Mouse (Mus musculus) hematopoietic stem cell, adult 5-6 weeks (primary cell): ENCODE results near the gene Ankrd11. TPM values are rescaled to one million over a fixed set of nuclear protein-coding genes. Genes with fewer than 3 reads are reported as not detected.
"Not testable (repeated sequence)": the region's sequence is repeated elsewhere in the genome, so short reads cannot be mapped to it uniquely, and the experiment has no call there.

Source experiments
- ATAC-seq, 2 experiments: fragments of 125-278 bp in 1 of 2; replicated peaks in 1 of 2; 2 replicates each; pipeline ENCODE4 v1.8.0; 2016 to 2017; ENCODE audit warnings: inconsistent platforms in 2 of 2, mild to moderate bottlenecking in 2 of 2, moderate number of reproducible peaks in 2 of 2, low read depth in 1 of 2, moderate TSS enrichment in 1 of 2; ENCODE audit not compliant: low FRiP score in 2 of 2, poor library complexity in 2 of 2, severe bottlenecking in 2 of 2, insufficient read depth in 1 of 2, low TSS enrichment in 1 of 2
- total RNA-seq: library from RNA; stranded (forward); fragments of 172-1452, 232-1000 nt; gene quantifications from 2 replicates; pipeline ENCODE4 v1.2.3, GENCODE M21; 2017

Ankrd11 gene
- total RNA-seq, 1 experiment from 2014 or later = 99.2 TPM

DNA sequence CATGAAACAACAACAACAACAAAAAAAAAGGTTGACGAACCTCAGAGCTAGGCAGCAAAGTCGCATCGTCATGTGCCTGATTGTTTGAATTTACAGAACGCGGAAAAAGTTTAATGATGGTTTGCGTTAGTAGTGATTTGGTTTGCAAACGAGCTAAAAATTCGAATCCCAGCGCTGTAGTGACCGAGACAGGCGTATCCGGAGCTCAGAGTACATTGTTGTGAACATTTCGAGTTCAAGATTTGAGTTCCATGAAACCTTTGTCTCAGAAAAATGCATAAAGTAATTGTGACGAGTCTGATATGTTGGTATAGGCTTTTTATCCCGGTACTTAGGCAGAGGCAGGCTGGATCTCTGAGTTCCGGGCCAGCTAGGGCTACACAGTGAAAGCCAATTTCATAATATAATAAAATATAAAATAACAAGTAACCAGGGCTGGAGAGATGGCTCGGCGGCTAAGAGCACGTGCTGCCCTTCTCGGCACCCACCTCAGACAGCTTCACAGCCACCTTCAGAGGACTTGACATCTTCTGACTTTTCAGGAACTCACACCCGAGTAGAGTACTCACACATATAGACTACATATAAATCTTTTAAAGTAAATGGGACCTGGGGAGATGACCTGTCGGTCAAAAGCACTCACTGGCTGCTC is 1.0 kb upstream of the Ankrd11 start:
- ATAC-seq = no peak; a peak in 1 of 4 replicates

DNA sequence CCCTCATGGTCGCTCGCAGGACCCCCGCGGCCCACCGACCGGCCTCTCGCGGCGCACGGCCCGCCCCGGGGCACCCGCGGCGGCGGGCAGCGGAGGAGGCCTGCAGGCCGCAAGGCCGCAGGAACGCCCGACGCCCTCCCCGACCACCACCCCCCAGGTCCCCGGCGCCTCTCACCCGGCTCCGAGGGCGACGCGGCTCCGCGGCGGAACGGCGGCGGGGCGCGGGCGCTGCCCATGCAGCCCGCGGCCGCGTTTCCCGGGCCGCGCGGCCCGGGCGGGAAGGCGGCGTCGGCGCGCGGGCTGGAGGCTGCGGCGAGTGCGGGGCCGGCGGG is 337 bp downstream of the Ankrd11 start:
- no peak for ATAC-seq

DNA sequence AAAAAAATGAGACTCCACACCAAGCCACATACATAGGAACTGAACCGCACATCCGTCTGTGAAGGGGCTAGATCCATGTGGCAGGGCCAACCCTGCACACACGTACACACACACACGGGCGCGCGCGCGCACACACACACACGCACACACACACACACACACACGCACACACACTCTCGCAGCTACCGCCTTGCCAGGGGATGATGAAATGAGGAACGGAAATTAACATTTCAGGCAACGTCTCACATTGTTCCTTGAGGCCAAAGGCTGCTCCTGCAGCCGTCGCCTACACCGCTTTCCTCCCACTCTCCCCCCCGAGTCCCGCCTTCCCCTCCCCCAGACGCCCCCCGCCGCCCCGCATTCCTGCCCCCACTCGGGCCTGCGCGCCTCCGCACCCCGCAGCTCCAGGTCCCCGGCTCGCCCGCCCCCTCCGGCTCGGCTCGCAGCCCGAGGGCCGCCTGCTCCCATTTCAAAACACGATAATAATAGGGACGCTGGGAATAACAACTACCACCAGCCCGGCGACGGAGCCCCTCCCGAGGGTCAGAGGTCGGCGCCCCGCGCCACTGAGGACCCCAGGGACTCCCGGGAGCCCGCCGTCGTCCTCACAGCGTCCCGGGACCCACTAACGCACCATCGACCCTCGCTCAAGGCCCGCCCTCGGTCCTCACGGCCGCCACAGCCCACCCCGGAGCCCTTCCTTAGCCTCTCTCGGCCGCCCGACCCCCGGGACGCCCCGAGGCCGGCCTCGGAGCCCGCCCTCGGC is 886 bp downstream of the Ankrd11 start:
- peak; percentile 18 to 23; a peak in 3 of 4 replicates for ATAC-seq

DNA sequence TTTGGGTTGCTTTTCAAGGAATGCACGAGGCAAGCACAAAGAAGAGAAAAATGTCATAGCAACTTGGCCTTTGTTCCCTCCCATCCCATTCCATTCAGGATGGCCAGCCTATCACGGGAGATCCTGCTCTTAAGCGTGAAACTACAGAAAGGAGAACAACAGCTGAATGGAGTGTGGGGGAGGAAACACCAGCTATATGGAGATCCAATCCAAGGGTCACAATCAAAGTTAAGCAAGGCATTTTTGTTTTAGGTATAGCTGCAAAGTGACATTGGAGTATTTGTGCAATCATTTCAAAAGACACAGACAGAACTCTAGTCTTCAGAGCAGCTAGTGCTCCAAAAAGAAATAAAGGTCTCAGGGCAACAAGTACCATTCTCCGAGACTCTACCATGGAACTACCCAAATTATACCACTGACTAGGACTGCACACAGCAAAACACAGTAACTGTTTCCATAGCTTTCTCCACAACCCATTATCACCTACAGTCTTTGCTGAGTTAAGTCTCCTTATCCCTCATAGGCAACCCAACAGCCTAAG is 1.9 kb downstream of the Ankrd11 start:
- ATAC-seq = no peak

GRCm38 (mm10) chr8:123039376-123040109 is 2.5 kb downstream of the Ankrd11 start:
- ATAC-seq = no peak

GRCm38 (mm10) chr8:123038351-123038750 is 3.7 kb downstream of the Ankrd11 start:
- no peak for ATAC-seq

- no peak for ATAC-seq
Measured at GRCm38 (mm10) chr8:123037487-123037886, 4.6 kb downstream of the Ankrd11 start.

GRCm38 (mm10) chr8:123036956-123037355 is 5.1 kb downstream of the Ankrd11 start:
- 0 out of 4 replicates have a peak, but pooled peaks of 1 of the 2 experiments have one; percentile 12 for ATAC-seq

DNA sequence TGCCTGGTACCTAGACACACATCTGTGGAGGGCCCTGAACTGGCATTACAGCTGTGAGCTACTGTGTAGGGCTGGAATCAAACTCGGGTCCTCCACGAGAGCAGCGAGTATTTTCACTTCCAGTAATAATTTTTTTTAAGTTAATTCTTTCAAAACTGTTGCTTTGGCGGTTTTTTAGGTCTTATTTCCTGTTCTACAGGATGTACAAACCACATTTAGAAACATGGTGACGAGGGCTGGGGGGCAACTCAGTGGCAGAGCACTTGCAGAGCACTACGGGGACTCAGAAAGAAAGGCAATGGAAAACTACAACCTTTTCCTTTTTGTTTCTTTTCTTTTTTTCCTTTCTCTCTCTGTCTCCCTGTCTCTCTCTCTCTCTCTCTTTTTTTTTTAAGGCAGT is 7.9 kb downstream of the Ankrd11 start:
- peak; percentile 59 to 67 for ATAC-seq

DNA sequence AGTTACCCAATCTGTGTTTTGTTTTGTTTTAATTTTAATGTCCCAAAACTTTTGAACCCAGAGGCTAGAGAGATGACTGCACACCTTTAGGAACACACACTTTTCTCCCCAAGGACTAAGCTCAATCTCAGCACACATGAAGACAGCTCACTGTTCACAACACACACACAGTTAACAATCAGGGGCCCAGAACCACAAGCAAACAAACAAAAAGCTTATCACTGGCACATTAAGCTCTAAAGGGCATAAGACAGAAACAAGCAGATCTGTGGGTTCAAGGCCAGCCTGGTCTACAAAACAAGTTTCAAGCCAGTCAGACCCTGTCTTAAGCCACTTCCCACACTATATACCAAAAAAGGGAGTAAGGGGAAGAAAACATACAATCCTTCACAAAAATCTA is 8.6 kb downstream of the Ankrd11 start:
- ATAC-seq = no peak

DNA sequence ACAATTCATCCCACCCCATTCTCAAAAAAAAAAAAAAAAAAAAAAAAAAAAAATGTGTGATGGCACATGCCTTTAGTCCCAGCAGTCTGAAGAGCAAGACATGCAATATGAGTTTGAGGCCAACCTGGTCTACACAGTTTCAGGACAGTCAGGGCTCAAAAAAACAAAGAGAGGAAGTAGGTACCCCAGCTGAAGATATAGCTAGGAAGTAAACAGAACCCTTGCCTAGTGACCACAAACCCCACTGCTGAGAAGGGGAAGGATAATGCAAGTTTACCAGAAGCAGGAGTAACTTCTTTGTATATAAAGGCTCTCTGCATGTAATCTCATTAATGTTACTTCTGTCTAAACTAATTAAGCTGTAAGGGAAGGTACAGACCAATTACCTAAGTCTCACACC is 9.3 kb downstream of the Ankrd11 start:
- peak; percentile 58 to 63 for ATAC-seq

GRCm38 (mm10) chr8:123031321-123031978 is 10.6 kb downstream of the Ankrd11 start:
- no peak for ATAC-seq

- not testable (repeated sequence) for ATAC-seq
Measured at GRCm38 (mm10) chr8:123030091-123030490, 12.0 kb downstream of the Ankrd11 start.

- ATAC-seq = no peak
Measured at GRCm38 (mm10) chr8:123027786-123028185, 14.3 kb downstream of the Ankrd11 start.

GRCm38 (mm10) chr8:123025951-123026351 is 16.1 kb downstream of the Ankrd11 start:
- no peak for ATAC-seq

DNA sequence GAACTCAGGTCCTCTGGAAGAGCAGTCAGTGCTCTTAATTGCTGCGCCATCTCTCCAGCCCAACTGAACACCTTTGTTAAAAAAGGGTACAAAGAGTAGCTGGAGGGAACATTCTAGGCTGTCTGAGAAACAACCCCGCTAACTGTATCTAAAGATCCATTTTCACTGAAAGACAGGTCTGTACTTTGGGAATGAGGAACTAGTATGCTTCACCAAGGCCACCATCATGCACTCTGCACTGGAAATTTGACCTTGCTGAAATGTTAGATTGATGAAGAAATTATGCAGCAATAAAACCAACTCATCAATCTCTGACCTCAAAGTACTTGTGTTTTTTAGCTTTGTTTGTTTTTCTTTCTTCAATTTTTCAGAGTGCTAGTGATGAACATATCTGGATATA is 17.9 kb downstream of the Ankrd11 start:
- ATAC-seq = no peak

GRCm38 (mm10) chr8:123022727-123023126 is 19.4 kb downstream of the Ankrd11 start:
- ATAC-seq = no peak
